Mouse (Mus musculus) embryonic fibroblast, embryonic 13.5 days (primary cell): ENCODE measurements at regions not wholly inside any gene's neighbourhood (a gene's known extent, or its start where the extent isn't known, plus 50 kb on each side); places are given as distances from the start of the nearest gene placed in this dataset.

Source experiments
- H3K27ac ChIP-seq: 2 replicates; pipeline ENCODE4 v1.5.1; 2012; ENCODE audit warnings: low read length, control low read depth, inconsistent platforms; ENCODE audit not compliant: insufficient read depth
- H3K4me1 ChIP-seq: 2 replicates; pipeline ENCODE4 v1.6.1; 2011; ENCODE audit warnings: low read length; ENCODE audit not compliant: control insufficient read depth, insufficient read depth
- H3K4me3 ChIP-seq: 2 replicates; pipeline ENCODE4 v1.5.1; 2011; ENCODE audit warnings: mild to moderate bottlenecking, control low read depth, low read length; ENCODE audit not compliant: insufficient read depth
- CTCF ChIP-seq: IDR thresholded peaks from 2 replicates; pipeline ENCODE4 v1.5.1; 2011; ENCODE audit warnings: mild to moderate bottlenecking, control low read depth, low read length, moderate library complexity, borderline replicate concordance; ENCODE audit not compliant: insufficient read depth
- POLR2A ChIP-seq: IDR thresholded peaks from 2 replicates; pipeline ENCODE4 v1.6.1; 2011; ENCODE audit warnings: low read depth, mild to moderate bottlenecking, control low read depth, low read length, moderate library complexity

- TF ChIP-seq CTCF (no peak), POLR2A (no peak)
- Histone ChIP-seq H3K4me1 (no peaks in the 10 kb centered on the region), H3K4me3 (no peak overlapping the region), H3K27ac (no peak overlapping the region)
These were observed 164.5 kb downstream of the Gadd45g start for GRCm38 (mm10) chr13:52011001-52011400.

GRCm38 (mm10) chr13:52013182-52013581 lies 166.7 kb downstream of the Gadd45g start:
- no peak for TF ChIP-seq POLR2A
- TF ChIP-seq CTCF: no peak
- 0 out of 2 replicates have a peak, but pooled peaks cover 5% of the 10 kb centered on the region for H3K4me1 ChIP-seq
- H3K4me3 ChIP-seq: no peak overlapping the region
- H3K27ac ChIP-seq: no peak overlapping the region

- no peak overlapping the region for H3K4me3 ChIP-seq
- no peak for TF ChIP-seq POLR2A
- no peak overlapping the region for H3K27ac ChIP-seq
- H3K4me1 ChIP-seq: 0 out of 2 replicates have a peak, but pooled peaks cover 5% of the 10 kb centered on the region
These were observed 167.3 kb downstream of the Gadd45g start for GRCm38 (mm10) chr13:52013757-52014156.

GRCm38 (mm10) chr13:52014566-52014965 lies 168.1 kb downstream of the Gadd45g start:
- Histone ChIP-seq H3K4me3 (no peak overlapping the region), H3K4me1 (0 out of 2 replicates have a peak, but pooled peaks cover 5% of the 10 kb centered on the region), H3K27ac (no peak overlapping the region)
- TF ChIP-seq CTCF (no peak), POLR2A (no peak)

- Histone ChIP-seq H3K4me3 (no peak overlapping the region), H3K27ac (no peak overlapping the region), H3K4me1 (0 out of 2 replicates have a peak, but pooled peaks cover 5% of the 10 kb centered on the region)
- TF ChIP-seq POLR2A (no peak), CTCF (no peak)
These were observed 168.6 kb downstream of the Gadd45g start for GRCm38 (mm10) chr13:52015066-52015465.

GRCm38 (mm10) chr13:52015496-52015895 lies 169.0 kb downstream of the Gadd45g start:
- 0 out of 2 replicates have a peak, but pooled peaks cover 5% of the 10 kb centered on the region for H3K4me1 ChIP-seq
- no peak overlapping the region for H3K27ac ChIP-seq
- TF ChIP-seq CTCF: no peak
- H3K4me3 ChIP-seq: no peak overlapping the region

GRCm38 (mm10) chr13:52017598-52018190 lies 171.2 kb downstream of the Gadd45g start:
- no peak for TF ChIP-seq POLR2A
- TF ChIP-seq CTCF: no peak
- H3K4me3 ChIP-seq: no peak overlapping the region
- H3K4me1 ChIP-seq: 0 out of 2 replicates have a peak, but pooled peaks cover 8% of the 10 kb centered on the region
- H3K27ac ChIP-seq: no peak overlapping the region

GRCm38 (mm10) chr13:52019647-52020046 lies 173.2 kb downstream of the Gadd45g start:
- TF ChIP-seq CTCF (no peak), POLR2A (no peak)
- Histone ChIP-seq H3K4me1 (peaks cover 13% of the 10 kb centered on the region), H3K4me3 (no peak overlapping the region), H3K27ac (no peak overlapping the region)

- peaks cover 19% of the 10 kb centered on the region for H3K4me1 ChIP-seq
- H3K27ac ChIP-seq: no peak overlapping the region
- TF ChIP-seq CTCF (no peak), POLR2A (no peak)
- H3K4me3 ChIP-seq: no peak overlapping the region
These were observed 174.7 kb downstream of the Gadd45g start for GRCm38 (mm10) chr13:52021150-52021549.

GRCm38 (mm10) chr13:52021828-52022227 lies 175.3 kb downstream of the Gadd45g start:
- peaks cover 19% of the 10 kb centered on the region for H3K4me1 ChIP-seq

More at GRCm38 (mm10) chr13:52021828-52022227, 175.3 kb downstream of the Gadd45g start:
- TF ChIP-seq CTCF (no peak), POLR2A (no peak)
- no peak overlapping the region for H3K27ac ChIP-seq
- no peak overlapping the region for H3K4me3 ChIP-seq
